Mouse (Mus musculus): ENCODE data around the gene Cry1.

DNA sequence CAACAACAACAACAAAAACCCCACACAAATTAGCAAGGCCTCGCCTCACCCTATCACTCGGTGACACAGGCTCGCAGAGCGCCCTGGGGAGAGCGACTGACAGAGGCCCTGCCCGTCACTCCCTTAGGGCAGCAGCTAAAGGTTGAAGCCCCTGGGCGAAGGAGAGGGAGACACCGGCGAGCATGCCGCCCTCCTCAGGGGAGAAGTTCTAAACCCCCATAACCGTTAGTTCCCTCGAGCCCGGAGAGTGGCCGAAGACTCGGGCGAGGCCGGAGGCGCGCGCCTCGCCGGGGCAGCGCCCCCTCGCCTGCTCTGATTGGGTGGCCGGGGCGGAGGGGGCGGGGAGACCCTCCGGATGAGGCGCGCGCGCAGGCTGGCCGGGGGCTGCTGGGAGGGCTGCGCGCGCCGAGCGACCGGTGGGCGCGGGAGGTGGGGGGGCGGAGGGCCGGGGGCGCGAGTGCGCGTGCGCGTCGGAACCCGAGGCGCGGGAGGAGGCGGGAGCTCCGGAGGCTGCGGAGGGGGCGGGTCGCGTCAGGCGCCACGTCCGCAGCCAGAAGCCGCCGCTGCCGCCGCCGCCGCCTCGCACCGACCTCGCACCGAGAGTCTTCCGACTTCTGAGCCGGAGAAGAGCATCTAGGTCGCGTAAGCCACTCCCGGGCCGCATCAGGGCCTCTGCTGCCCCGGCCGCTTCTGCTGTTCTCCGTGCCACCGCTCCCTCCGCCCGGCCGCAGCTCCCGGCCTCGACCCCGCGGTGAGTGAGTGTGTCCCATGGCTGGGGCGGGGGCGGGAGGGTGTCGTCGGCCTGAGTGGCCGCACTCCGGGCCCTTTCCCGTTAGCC is 82.4 kb downstream of the Cry1 start, which contains the start of the genes Fhl4 and Tmem263:
- no peak for TF ChIP-seq CTCF (IDR thresholded peaks at IDR 0.05; ENCODE audit: control insufficient read depth, insufficient read depth, low read length)
- TF ChIP-seq POLR2A (IDR thresholded peaks at IDR 0.05; ENCODE audit: borderline replicate concordance, control insufficient read depth, low read depth, low read length): 0 out of 2 replicates have a peak, but pooled peaks have one; percentile 74

Measured in bone marrow, adult 2 months (tissue).